ENCODE assay signal across 8 mouse cellular contexts in genomic region chr11:106673727-106674611, GRCm38 (mm10).
A peak's percentile ranks its signal among the peaks of the same experiment; 100 is the strongest.
DNase-seq lines count a peak whose midpoint lies in the region; ATAC-seq and TF ChIP-seq lines count a peak whose summit lies in the region.

No protein-coding gene starts in this region.

- no peak overlapping the region for H3K4me2 ChIP-seq in forebrain, postnatal 0 days (ENCODE audit: low read depth)
- peak overlapping the region; percentile 31 for H3K4me2 ChIP-seq in liver, embryonic 12.5 days

- peak overlapping the region; percentile 66; the same call in 1 of the 2 replicates for H3K27ac ChIP-seq in forebrain, postnatal 0 days (ENCODE audit: low read depth, low read length)
- peak overlapping the region; percentile 52 for H3K27ac ChIP-seq in liver, embryonic 12.5 days

- 68% methylated on average over 8 of the region's 8 CpGs for WGBS in forebrain, postnatal 0 days
- WGBS in liver, embryonic 12.5 days (ENCODE audit: insufficient replicate concordance), result 62% methylated on average over 8 of the region's 8 CpGs

- H3K4me1 ChIP-seq in megakaryocyte, embryonic 14.5 days, result peaks cover 96% of the 10 kb centered on the region
- H3K4me1 ChIP-seq in forebrain, postnatal 0 days (ENCODE audit: insufficient read depth), result peaks cover 18% of the 10 kb centered on the region
- H3K4me1 ChIP-seq in liver, embryonic 12.5 days, result peaks cover 54% of the 10 kb centered on the region

- DNase-seq in forebrain, postnatal 0 days, result peak; percentile 17
- peak; percentile 43 for DNase-seq in thymus, postnatal 0 days (ENCODE audit: low spot score)
- DNase-seq in right cerebral cortex, postnatal 4 days, result no peak
- DNase-seq in retina, postnatal 1 day, result no peak
- no peak for DNase-seq in spleen, postnatal 14 days (ENCODE audit: low spot score in 2 of 2)

- no peaks in the 10 kb centered on the region for H3K27me3 ChIP-seq in megakaryocyte, embryonic 14.5 days (replicated peaks)
- H3K27me3 ChIP-seq in forebrain, postnatal 0 days (ENCODE audit: insufficient read depth, low read length), result no peaks in the 10 kb centered on the region
- H3K27me3 ChIP-seq in liver, embryonic 12.5 days (replicated peaks), result no peaks in the 10 kb centered on the region

- no peak for TF ChIP-seq CTCF in forebrain, postnatal 0 days (IDR thresholded peaks at IDR 0.05; ENCODE audit: low read depth)

- peak overlapping the region; percentile 89 for H3K4me3 ChIP-seq in megakaryocyte, embryonic 14.5 days (replicated peaks)
- no peak overlapping the region for H3K4me3 ChIP-seq in forebrain, postnatal 0 days (ENCODE audit: low read depth, low read length)
- H3K4me3 ChIP-seq in liver, embryonic 12.5 days, result no peak overlapping the region

- ATAC-seq in megakaryocyte, adult 5-6 weeks (ENCODE audit: poor library complexity, severe bottlenecking), result no peak
- peak; percentile 8; the same call in 1 of the 2 replicates for ATAC-seq in forebrain, postnatal 0 days
- ATAC-seq in liver, embryonic 12.5 days, result no peak

- H3K36me3 ChIP-seq in megakaryocyte, embryonic 14.5 days (replicated peaks; ENCODE audit: low read length), result peaks cover 97% of the 10 kb centered on the region
- no peaks in the 10 kb centered on the region for H3K36me3 ChIP-seq in forebrain, postnatal 0 days (ENCODE audit: insufficient read depth)
- H3K36me3 ChIP-seq in liver, embryonic 12.5 days, result no peaks in the 10 kb centered on the region

- H3K9ac ChIP-seq in forebrain, postnatal 0 days, result no peak overlapping the region
- H3K9ac ChIP-seq in liver, embryonic 12.5 days, result no peak overlapping the region

- H3K9me3 ChIP-seq in megakaryocyte, embryonic 14.5 days, result no peaks in the 10 kb centered on the region
- no peaks in the 10 kb centered on the region for H3K9me3 ChIP-seq in forebrain, postnatal 0 days (ENCODE audit: low read length)
- no peaks in the 10 kb centered on the region for H3K9me3 ChIP-seq in liver, embryonic 12.5 days (replicated peaks)

Comparison
In these comparisons a context has a peak if more than half of its experiments do, and no peak if none do; other contexts are left out.
1. DNase-seq: peak in forebrain, postnatal 0 days (single experiment) and thymus, postnatal 0 days (single experiment); none in right cerebral cortex, postnatal 4 days (single experiment), retina, postnatal 1 day (single experiment) and spleen, postnatal 14 days (0 of 2).